ENCODE assay signal across 22 mouse cellular contexts in the genomic region with DNA sequence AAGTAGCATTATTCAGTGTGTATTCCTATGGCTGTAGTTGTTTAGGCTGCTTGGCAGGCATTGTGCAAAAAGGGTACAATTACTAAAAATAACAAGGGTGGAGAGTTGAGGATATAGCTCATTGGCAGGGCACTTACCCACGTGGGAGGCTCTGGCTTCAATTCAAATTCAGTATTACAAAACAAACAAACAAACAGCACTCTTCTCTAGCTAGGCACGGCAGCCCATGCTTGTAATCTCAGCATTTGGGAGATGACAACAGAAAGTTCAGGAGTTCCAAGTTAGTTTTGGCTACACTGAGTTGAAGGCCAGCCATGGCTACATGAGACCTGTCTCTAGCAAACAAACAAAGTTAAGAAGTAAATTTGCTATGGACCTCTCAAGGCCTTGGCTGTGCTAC. TPM values are rescaled to one million over a fixed set of nuclear protein-coding genes. Genes with fewer than 3 reads are reported as not detected.
DNase-seq lines count a peak whose midpoint lies in the region; ATAC-seq and TF ChIP-seq lines count a peak whose summit lies in the region.
"Had no signal": no experiment of that assay in that cellular context is flagged by ENCODE, and none has a peak within 500 bp of the region (broad histone marks: within the 10 kb centered on the region; RNA-seq: fewer than 3 reads in every experiment).

No protein-coding gene starts in this region.

- no peak overlapping the region for H3K4me2 ChIP-seq in heart, embryonic 11.5 days
- no peak overlapping the region for H3K4me2 ChIP-seq in lung, postnatal 0 days (replicated peaks; ENCODE audit: low read depth, low read length)
- H3K4me2 ChIP-seq: embryonic facial prominence, embryonic 12.5 days; embryonic facial prominence, embryonic 15.5 days; hindbrain, embryonic 12.5 days; hindbrain, embryonic 15.5 days had no signal

- H3K4me3 ChIP-seq in heart, embryonic 11.5 days (ENCODE audit: low read depth, low read length), result no peak overlapping the region
- H3K4me3 ChIP-seq in lung, postnatal 0 days (ENCODE audit: low read depth, low read length), result no peak overlapping the region
- no peak overlapping the region for H3K4me3 ChIP-seq in lung, adult 2 months (replicated peaks; ENCODE audit: extremely low read depth, low read depth, low read length)
- H3K4me3 ChIP-seq: embryonic facial prominence, embryonic 12.5 days; embryonic facial prominence, embryonic 15.5 days; heart, adult 2 months; heart, embryonic 10.5 days; hindbrain, embryonic 12.5 days; hindbrain, embryonic 15.5 days had no signal

- ATAC-seq in heart, embryonic 11.5 days (replicated peaks; ENCODE audit: insufficient number of reproducible peaks, low FRiP score, low TSS enrichment), result no peak
- 0 out of 2 replicates have a peak, but pooled peaks have one; percentile 6 for ATAC-seq in lung, postnatal 0 days
- ATAC-seq: forebrain, embryonic 14.5 days; forebrain, postnatal 0 days; Patski had no signal

- no peaks in the 10 kb centered on the region for H3K4me1 ChIP-seq in heart, embryonic 11.5 days (ENCODE audit: control insufficient read depth, insufficient read depth, low read length)
- no peaks in the 10 kb centered on the region for H3K4me1 ChIP-seq in lung, postnatal 0 days (ENCODE audit: insufficient read depth, low read depth, low read length)
- H3K4me1 ChIP-seq in lung, adult 2 months (ENCODE audit: control insufficient read depth, insufficient read depth, low read length), result no peaks in the 10 kb centered on the region
- H3K4me1 ChIP-seq: embryonic facial prominence, embryonic 12.5 days; embryonic facial prominence, embryonic 15.5 days; hindbrain, embryonic 12.5 days; hindbrain, embryonic 15.5 days had no signal

- H3K36me3 ChIP-seq in heart, embryonic 11.5 days (ENCODE audit: control insufficient read depth, insufficient read depth, low read length), result no peaks in the 10 kb centered on the region
- no peaks in the 10 kb centered on the region for H3K36me3 ChIP-seq in lung, postnatal 0 days (ENCODE audit: insufficient read depth, low read length)
- H3K36me3 ChIP-seq: embryonic facial prominence, embryonic 12.5 days; embryonic facial prominence, embryonic 15.5 days; heart, embryonic 10.5 days; hindbrain, embryonic 12.5 days; hindbrain, embryonic 15.5 days had no signal

- no peaks in the 10 kb centered on the region for H3K9me3 ChIP-seq in heart, embryonic 11.5 days (replicated peaks; ENCODE audit: control insufficient read depth, low read length)
- no peaks in the 10 kb centered on the region for H3K9me3 ChIP-seq in lung, postnatal 0 days (ENCODE audit: low read length)
- H3K9me3 ChIP-seq: embryonic facial prominence, embryonic 12.5 days; embryonic facial prominence, embryonic 15.5 days; heart, embryonic 10.5 days; hindbrain, embryonic 12.5 days; hindbrain, embryonic 15.5 days had no signal

- no peak for TF ChIP-seq CTCF in lung, postnatal 0 days (IDR thresholded peaks at IDR 0.05)
- no peak for TF ChIP-seq CTCF in lung, adult 2 months (IDR thresholded peaks at IDR 0.05; ENCODE audit: insufficient read depth, low read length)

- H3K9ac ChIP-seq in heart, embryonic 11.5 days (ENCODE audit: low read depth, low read length), result no peak overlapping the region
- no peak overlapping the region for H3K9ac ChIP-seq in lung, postnatal 0 days (replicated peaks; ENCODE audit: low read depth)
- H3K9ac ChIP-seq: embryonic facial prominence, embryonic 12.5 days; embryonic facial prominence, embryonic 15.5 days; forebrain, postnatal 0 days; hindbrain, embryonic 12.5 days; hindbrain, embryonic 15.5 days had no signal

- TF ChIP-seq POLR2A in lung, adult 2 months (IDR thresholded peaks at IDR 0.05; ENCODE audit: borderline replicate concordance, extremely low read depth, low read depth, low read length), result no peak

- peak; percentile 80 for DNase-seq in heart, adult 11 months
- DNase-seq in lung, postnatal 0 days (ENCODE audit: low spot score), result no peak
- DNase-seq in lung, adult 2 months, result no peak
- DNase-seq in NIH3T3 (ENCODE audit: low read depth), result peak; percentile 11
- DNase-seq in urinary bladder, postnatal 4 days (ENCODE audit: low spot score in 2 of 2), result no peak
- DNase-seq: adrenal gland, adult 2 months; adrenal gland, postnatal 14 days; cerebellum, adult 11 months; cerebellum, adult 2 months; cerebellum, adult 9-11 months; cerebellum, postnatal 25 days; forebrain, postnatal 0 days; gastrocnemius, postnatal 25 days; heart, adult 2 months had no signal

- no peak for TF ChIP-seq EP300 in lung, postnatal 0 days (IDR thresholded peaks at IDR 0.05)

- no peak overlapping the region for H3K27ac ChIP-seq in heart, embryonic 11.5 days (ENCODE audit: low read depth, low read length)
- H3K27ac ChIP-seq in lung, postnatal 0 days (ENCODE audit: low read length), result no peak overlapping the region
- H3K27ac ChIP-seq: embryonic facial prominence, embryonic 12.5 days; embryonic facial prominence, embryonic 15.5 days; heart, adult 2 months; heart, embryonic 10.5 days; hindbrain, embryonic 12.5 days; hindbrain, embryonic 15.5 days had no signal

- H3K27me3 ChIP-seq in heart, embryonic 11.5 days (ENCODE audit: control insufficient read depth, insufficient read depth, low read length), result no peaks in the 10 kb centered on the region
- no peaks in the 10 kb centered on the region for H3K27me3 ChIP-seq in lung, postnatal 0 days (replicated peaks; ENCODE audit: insufficient read depth, low read length)
- H3K27me3 ChIP-seq: embryonic facial prominence, embryonic 12.5 days; embryonic facial prominence, embryonic 15.5 days; hindbrain, embryonic 12.5 days; hindbrain, embryonic 15.5 days; Patski had no signal

- WGBS in heart, embryonic 11.5 days (ENCODE audit: insufficient replicate concordance), result 42% methylated on average over 2 of the region's 2 CpGs
- WGBS in lung, postnatal 0 days, result 11% methylated on average over 2 of the region's 2 CpGs
- WGBS in lung, adult 2 months, result 19% methylated on average over 2 of the region's 2 CpGs

RNA-seq across cellular contexts. Expression of gene Lrch1, which starts 9.0 kb away (rescaled TPM):
- 10.0 and 11.1 TPM in 2 replicates for polyA plus RNA-seq in heart, embryonic 11.5 days (2014; fragmentation: Nextera tagmentation; extraction: Ambion mirVana)
- polyA plus RNA-seq in lung, postnatal 0 days (2015; fragmentation: Nextera tagmentation; extraction: Ambion mirVana), result 13.5 and 15.3 TPM in 2 replicates
- 21.9 and 22.6 TPM in 2 replicates for polyA plus RNA-seq in lung, adult 2 months (2012; rRNA removed)

RNA-seq across cellular contexts. Expression of gene Rubcnl, which starts 59.1 kb away (rescaled TPM):
- 1.1 and 1.2 TPM in 2 replicates for polyA plus RNA-seq in heart, embryonic 11.5 days (2014; fragmentation: Nextera tagmentation; extraction: Ambion mirVana)
- 0.27 TPM in 2 replicates for polyA plus RNA-seq in lung, postnatal 0 days (2015; fragmentation: Nextera tagmentation; extraction: Ambion mirVana)
- polyA plus RNA-seq in lung, adult 2 months (2012; rRNA removed), result 1.6 and 2.9 TPM in 2 replicates

Comparison
In these comparisons a context has a peak if more than half of its experiments do, and no peak if none do; other contexts are left out.
1. DNase-seq: peak in heart, adult 11 months (single experiment) and NIH3T3 (single experiment); none in lung, postnatal 0 days (single experiment), lung, adult 2 months (single experiment) and urinary bladder, postnatal 4 days (0 of 2).